In the genomic region with DNA sequence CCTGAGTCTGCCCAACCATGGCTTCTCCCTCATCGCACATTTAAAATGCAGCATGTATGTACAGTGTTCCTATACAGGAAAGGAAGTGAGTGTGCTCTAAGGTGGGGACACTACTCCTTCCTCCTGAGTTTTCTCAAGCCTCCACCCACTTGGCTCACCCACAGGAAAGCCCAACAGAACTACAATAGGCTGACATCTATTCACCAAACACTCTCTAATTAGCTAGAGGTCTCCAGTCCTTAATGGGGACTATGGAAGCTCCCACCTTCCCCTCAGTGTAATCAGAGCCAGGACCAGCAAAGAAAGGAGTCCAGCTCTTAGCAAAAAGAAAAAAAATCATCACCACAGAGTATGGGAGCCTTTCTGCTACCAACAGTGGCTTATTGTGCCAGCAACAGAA, we compare ENCODE assay signal across 14 mouse cellular contexts. TPM values are rescaled to one million over a fixed set of nuclear protein-coding genes. Genes with fewer than 3 reads are reported as not detected.
A peak's percentile ranks its signal among the peaks of the same experiment; 100 is the strongest.
DNase-seq lines count a peak whose midpoint lies in the region; ATAC-seq lines count a peak whose summit lies in the region.
"Had no signal": no experiment of that assay in that cellular context is flagged by ENCODE, and none has a peak within 500 bp of the region (broad histone marks: within the 10 kb centered on the region; RNA-seq: fewer than 3 reads in every experiment).

No protein-coding gene starts in this region.

- no peak overlapping the region for H3K4me2 ChIP-seq in forebrain, embryonic 11.5 days (ENCODE audit: low read depth, low read length, severe bottlenecking)
- no peak overlapping the region for H3K4me2 ChIP-seq in forebrain, embryonic 16.5 days (ENCODE audit: low read length)
- H3K4me2 ChIP-seq in hindbrain, embryonic 15.5 days: no peak overlapping the region
- H3K4me2 ChIP-seq in hindbrain, embryonic 11.5 days (replicated peaks; ENCODE audit: low read depth, low read length): no peak overlapping the region
- no peak overlapping the region for H3K4me2 ChIP-seq in midbrain, embryonic 11.5 days
- no peak overlapping the region for H3K4me2 ChIP-seq in midbrain, embryonic 15.5 days
- H3K4me2 ChIP-seq: liver, embryonic 13.5 days had no signal

- no peaks in the 10 kb centered on the region for H3K36me3 ChIP-seq in forebrain, embryonic 11.5 days (ENCODE audit: control insufficient read depth, insufficient read depth, low read length)
- H3K36me3 ChIP-seq in forebrain, embryonic 16.5 days (ENCODE audit: control insufficient read depth, insufficient read depth): no peaks in the 10 kb centered on the region
- H3K36me3 ChIP-seq in hindbrain, embryonic 15.5 days: no peaks in the 10 kb centered on the region
- no peaks in the 10 kb centered on the region for H3K36me3 ChIP-seq in hindbrain, embryonic 11.5 days (ENCODE audit: control insufficient read depth, insufficient read depth, low read length)
- H3K36me3 ChIP-seq in midbrain, embryonic 11.5 days (ENCODE audit: control insufficient read depth, insufficient read depth, low read length): no peaks in the 10 kb centered on the region
- no peaks in the 10 kb centered on the region for H3K36me3 ChIP-seq in midbrain, embryonic 15.5 days (replicated peaks)
- H3K36me3 ChIP-seq: liver, embryonic 13.5 days had no signal

- 0 out of 2 replicates have a peak, but pooled peaks have one; percentile 58 for ATAC-seq in forebrain, embryonic 11.5 days (replicated peaks; ENCODE audit: low FRiP score)
- ATAC-seq in forebrain, embryonic 16.5 days: no peak
- ATAC-seq in hindbrain, embryonic 15.5 days (ENCODE audit: low FRiP score, low read depth): no peak
- no peak for ATAC-seq in hindbrain, embryonic 11.5 days (ENCODE audit: low FRiP score)
- no peak for ATAC-seq in midbrain, embryonic 11.5 days (ENCODE audit: low FRiP score)
- ATAC-seq in midbrain, embryonic 15.5 days (replicated peaks): no peak
- ATAC-seq in megakaryocyte-erythroid progenitor cell, adult 5-6 weeks (replicated peaks; ENCODE audit: low FRiP score, low TSS enrichment, poor library complexity, severe bottlenecking): no peak

- H3K27ac ChIP-seq in forebrain, embryonic 11.5 days (ENCODE audit: low read depth, low read length): no peak overlapping the region
- H3K27ac ChIP-seq in forebrain, embryonic 16.5 days (ENCODE audit: low read length): no peak overlapping the region
- H3K27ac ChIP-seq in hindbrain, embryonic 15.5 days (replicated peaks): 0 out of 2 replicates have a peak overlapping the region, but pooled peaks have one; percentile 8
- H3K27ac ChIP-seq in hindbrain, embryonic 11.5 days (ENCODE audit: low read depth, low read length): no peak overlapping the region
- no peak overlapping the region for H3K27ac ChIP-seq in midbrain, embryonic 11.5 days (ENCODE audit: low read depth, low read length)
- H3K27ac ChIP-seq in midbrain, embryonic 15.5 days: no peak overlapping the region
- H3K27ac ChIP-seq: liver, embryonic 13.5 days had no signal

- no peak overlapping the region for H3K9ac ChIP-seq in forebrain, embryonic 11.5 days (ENCODE audit: low read length)
- H3K9ac ChIP-seq in forebrain, embryonic 16.5 days (replicated peaks; ENCODE audit: low read depth, low read length): no peak overlapping the region
- no peak overlapping the region for H3K9ac ChIP-seq in hindbrain, embryonic 15.5 days
- H3K9ac ChIP-seq in hindbrain, embryonic 11.5 days (ENCODE audit: low read depth, low read length): no peak overlapping the region
- H3K9ac ChIP-seq in midbrain, embryonic 11.5 days (ENCODE audit: low read length): no peak overlapping the region
- no peak overlapping the region for H3K9ac ChIP-seq in midbrain, embryonic 15.5 days
- H3K9ac ChIP-seq: liver, embryonic 13.5 days had no signal

- DNase-seq in forebrain, embryonic 11.5 days (ENCODE audit: low spot score): peak; percentile 23
- DNase-seq in hindbrain, embryonic 11.5 days (ENCODE audit: low spot score): no peak
- DNase-seq in midbrain, embryonic 11.5 days (ENCODE audit: low spot score, missing footprints): peak; percentile 23
- peak; percentile 52 for DNase-seq in lung, postnatal 36 days
- DNase-seq: adrenal gland, postnatal 14 days; cerebellum, adult 9-10 months; kidney, postnatal 10 days; left cerebral cortex, postnatal 4 days; liver, embryonic 13.5 days; thymus, adult 2 months had no signal

- no peaks in the 10 kb centered on the region for H3K9me3 ChIP-seq in forebrain, embryonic 11.5 days (ENCODE audit: control insufficient read depth, low read length)
- no peaks in the 10 kb centered on the region for H3K9me3 ChIP-seq in forebrain, embryonic 16.5 days (ENCODE audit: control insufficient read depth, low read length)
- H3K9me3 ChIP-seq in hindbrain, embryonic 15.5 days: no peaks in the 10 kb centered on the region
- no peaks in the 10 kb centered on the region for H3K9me3 ChIP-seq in hindbrain, embryonic 11.5 days (ENCODE audit: control insufficient read depth, low read length)
- H3K9me3 ChIP-seq in midbrain, embryonic 11.5 days (ENCODE audit: control insufficient read depth, low read length): no peaks in the 10 kb centered on the region
- H3K9me3 ChIP-seq in midbrain, embryonic 15.5 days: no peaks in the 10 kb centered on the region
- H3K9me3 ChIP-seq: liver, embryonic 13.5 days had no signal

- no peaks in the 10 kb centered on the region for H3K4me1 ChIP-seq in forebrain, embryonic 11.5 days (replicated peaks; ENCODE audit: control insufficient read depth, insufficient read depth, low read length)
- peaks cover 8% of the 10 kb centered on the region for H3K4me1 ChIP-seq in forebrain, embryonic 16.5 days (replicated peaks; ENCODE audit: control insufficient read depth, insufficient read depth, low read length)
- peaks cover 12% of the 10 kb centered on the region for H3K4me1 ChIP-seq in hindbrain, embryonic 15.5 days (replicated peaks)
- H3K4me1 ChIP-seq in hindbrain, embryonic 11.5 days (replicated peaks; ENCODE audit: control insufficient read depth, insufficient read depth, low read length): no peaks in the 10 kb centered on the region
- no peaks in the 10 kb centered on the region for H3K4me1 ChIP-seq in midbrain, embryonic 11.5 days (ENCODE audit: control insufficient read depth, insufficient read depth, low read length)
- no peaks in the 10 kb centered on the region for H3K4me1 ChIP-seq in midbrain, embryonic 15.5 days

- H3K27me3 ChIP-seq in forebrain, embryonic 11.5 days (ENCODE audit: control insufficient read depth, insufficient read depth, low read length): no peaks in the 10 kb centered on the region
- no peaks in the 10 kb centered on the region for H3K27me3 ChIP-seq in forebrain, embryonic 16.5 days (replicated peaks; ENCODE audit: control insufficient read depth, insufficient read depth, low read length)
- no peaks in the 10 kb centered on the region for H3K27me3 ChIP-seq in hindbrain, embryonic 15.5 days
- H3K27me3 ChIP-seq in hindbrain, embryonic 11.5 days (ENCODE audit: control insufficient read depth, insufficient read depth, low read length): no peaks in the 10 kb centered on the region
- H3K27me3 ChIP-seq in midbrain, embryonic 11.5 days (ENCODE audit: control insufficient read depth, insufficient read depth, low read length): no peaks in the 10 kb centered on the region
- no peaks in the 10 kb centered on the region for H3K27me3 ChIP-seq in midbrain, embryonic 15.5 days (replicated peaks)
- H3K27me3 ChIP-seq: liver, embryonic 13.5 days had no signal

- H3K4me3 ChIP-seq in forebrain, embryonic 11.5 days (ENCODE audit: low read depth, low read length): no peak overlapping the region
- H3K4me3 ChIP-seq in forebrain, embryonic 16.5 days (replicated peaks; ENCODE audit: low read length): no peak overlapping the region
- H3K4me3 ChIP-seq in hindbrain, embryonic 15.5 days: no peak overlapping the region
- no peak overlapping the region for H3K4me3 ChIP-seq in hindbrain, embryonic 11.5 days (ENCODE audit: low read depth, low read length)
- no peak overlapping the region for H3K4me3 ChIP-seq in midbrain, embryonic 11.5 days (ENCODE audit: low read depth, low read length)
- H3K4me3 ChIP-seq in midbrain, embryonic 15.5 days: no peak overlapping the region
- H3K4me3 ChIP-seq: liver, embryonic 13.5 days had no signal

- 88% methylated on average over 1 of the region's 1 CpGs for WGBS in forebrain, embryonic 11.5 days
- WGBS in forebrain, embryonic 16.5 days: 35% methylated on average over 1 of the region's 1 CpGs
- WGBS in hindbrain, embryonic 15.5 days: 67% methylated on average over 1 of the region's 1 CpGs
- WGBS in hindbrain, embryonic 11.5 days: 92% methylated on average over 1 of the region's 1 CpGs
- 92% methylated on average over 1 of the region's 1 CpGs for WGBS in midbrain, embryonic 11.5 days
- 56% methylated on average over 1 of the region's 1 CpGs for WGBS in midbrain, embryonic 15.5 days

RNA-seq across cellular contexts. Expression of gene Traf5, which starts 17.5 kb away (rescaled TPM):
- 2.8 and 4.4 TPM in 2 replicates for polyA plus RNA-seq in forebrain, embryonic 11.5 days (2014; fragmentation: Nextera tagmentation; extraction: Ambion mirVana)
- 3.1 and 3.6 TPM in 2 replicates for polyA plus RNA-seq in forebrain, embryonic 16.5 days (2015; fragmentation: Nextera tagmentation; extraction: Ambion mirVana)
- polyA plus RNA-seq in hindbrain, embryonic 15.5 days (2015; fragmentation: Nextera tagmentation; extraction: Ambion mirVana): 1.7 and 3.3 TPM in 2 replicates
- polyA plus RNA-seq in hindbrain, embryonic 11.5 days (2014; fragmentation: Nextera tagmentation; extraction: Ambion mirVana): 4.5 and 5.9 TPM in 2 replicates
- 2.5 and 4.1 TPM in 2 replicates for polyA plus RNA-seq in midbrain, embryonic 11.5 days (2014; fragmentation: Nextera tagmentation; extraction: Ambion mirVana)
- 1.8 and 3.3 TPM in 2 replicates for polyA plus RNA-seq in midbrain, embryonic 15.5 days (2015; fragmentation: Nextera tagmentation; extraction: Ambion mirVana)
- total RNA-seq in megakaryocyte-erythroid progenitor cell, adult 5-6 weeks (2014; fragmentation: Nextera tagmentation): 3.8 and 8.5 TPM in 2 replicates
- 2.8 and 5.7 TPM in 2 replicates for total RNA-seq in megakaryocyte-erythroid progenitor cell, adult 5-6 weeks (2017)
